Mouse (Mus musculus) G1E-ER4 (cell line): Measurements from ENCODE around the gene Tmem104. TPM values are rescaled to one million over a fixed set of nuclear protein-coding genes. Genes with fewer than 3 reads are reported as not detected.

ENCODE experiments used
- GATA1 ChIP-seq: IDR thresholded peaks from one replicate; pipeline ENCODE4 v1.8.0; 2012; ENCODE audit warnings: low read length, inconsistent platforms
- polyA plus RNA-seq: library from polyadenylated mRNA; stranded (reverse); fragments of >175 nt; gene quantifications from 2 replicates; pipeline ENCODE4 v1.2.3, GENCODE M21; 2012

Tmem104 gene
- 19.0 and 20.7 TPM in 2 replicates for polyA plus RNA-seq

- TF ChIP-seq GATA1: no peak
Observed at GRCm38 (mm10) chr11:115187224-115187639, at the start of gene Tmem104. Tmem104 (plus strand) TSS chr11:115187487.

DNA sequence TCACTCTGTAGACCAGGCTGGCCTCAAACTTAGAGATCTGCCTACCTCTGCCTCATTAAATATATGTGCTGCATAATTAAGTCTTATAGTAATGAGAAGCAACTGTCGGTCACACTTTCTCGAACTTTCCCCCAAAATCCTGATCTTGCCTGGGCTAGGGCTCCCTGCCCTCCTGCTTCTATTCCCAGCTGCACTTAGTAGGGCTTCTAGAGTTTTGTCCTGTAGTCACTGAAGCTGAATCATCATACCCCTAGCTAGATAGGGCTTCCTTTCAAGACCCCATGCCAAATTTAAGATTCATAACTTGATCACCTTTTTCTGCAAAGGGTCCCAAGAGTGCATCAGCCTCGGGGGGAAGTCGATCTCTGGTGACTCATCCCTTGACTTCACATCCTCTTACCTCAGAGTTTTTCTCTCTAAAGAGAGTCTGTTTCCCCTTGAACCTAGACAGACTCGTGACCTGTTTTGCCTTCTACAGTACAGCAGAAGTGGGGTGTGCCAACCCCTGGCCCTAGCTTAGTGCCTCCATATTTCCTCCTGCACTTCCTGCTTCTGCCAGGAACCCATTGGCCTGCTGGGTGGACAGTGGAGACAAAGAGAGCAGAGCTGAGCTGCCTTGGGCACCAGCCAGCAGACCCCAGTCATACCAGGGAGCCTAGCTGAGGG is 48.6 kb upstream of the Tmem104 start:
- no peak for TF ChIP-seq GATA1

DNA sequence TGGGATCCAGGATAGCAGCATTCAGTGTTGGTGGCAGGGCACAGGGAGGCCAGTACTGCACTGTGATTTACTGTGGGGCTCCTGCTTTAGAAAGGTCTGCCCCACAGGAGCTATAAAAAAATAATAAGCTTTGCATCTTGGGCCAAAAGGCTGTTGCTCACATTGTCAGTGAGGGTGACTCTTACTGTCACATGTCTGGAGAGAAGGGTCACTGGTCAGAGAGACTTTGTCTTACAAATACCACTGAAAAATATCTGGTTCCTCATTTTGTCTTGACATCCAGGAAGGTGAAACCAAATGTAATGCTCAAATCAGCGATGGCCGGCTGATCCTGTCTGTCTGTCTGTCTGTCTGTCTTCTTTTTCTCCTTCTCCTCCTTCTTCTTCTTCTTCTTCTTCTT is 45.3 kb upstream of the Tmem104 start:
- TF ChIP-seq GATA1: no peak

GRCm38 (mm10) chr11:115147813-115148212 is 39.5 kb upstream of the Tmem104 start:
- no peak for TF ChIP-seq GATA1

- no peak for TF ChIP-seq GATA1
Observed at GRCm38 (mm10) chr11:115150741-115151254, 36.5 kb upstream of the Tmem104 start.

- no peak for TF ChIP-seq GATA1
Observed at GRCm38 (mm10) chr11:115151755-115152429, 35.4 kb upstream of the Tmem104 start.

DNA sequence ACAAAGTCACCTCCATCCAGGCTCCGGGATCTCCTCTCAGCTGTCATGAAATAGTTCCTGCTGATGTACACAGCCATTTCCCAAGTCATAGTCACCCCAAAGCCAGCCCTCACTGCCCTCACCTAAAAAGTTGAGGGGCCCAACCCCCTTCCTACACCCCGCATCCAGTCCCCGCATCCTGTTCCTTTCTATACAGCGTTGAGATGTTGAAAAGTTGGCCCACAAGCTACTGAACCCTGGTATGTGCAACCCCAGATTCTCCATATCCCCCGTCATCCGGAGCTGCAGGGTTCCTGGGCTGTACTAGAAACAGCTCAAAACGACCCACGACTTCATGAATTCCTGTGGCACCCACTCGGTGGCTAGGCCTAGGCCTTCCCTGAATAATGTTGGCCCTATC is 34.2 kb upstream of the Tmem104 start:
- no peak for TF ChIP-seq GATA1

GRCm38 (mm10) chr11:115153699-115154292 is 33.5 kb upstream of the Tmem104 start:
- TF ChIP-seq GATA1: no peak

- no peak for TF ChIP-seq GATA1
Observed at GRCm38 (mm10) chr11:115155053-115155634, 32.1 kb upstream of the Tmem104 start.

- TF ChIP-seq GATA1: no peak
Observed at GRCm38 (mm10) chr11:115157933-115158719, 29.2 kb upstream of the Tmem104 start.

- TF ChIP-seq GATA1: no peak
Observed at GRCm38 (mm10) chr11:115160016-115160797, 27.1 kb upstream of the Tmem104 start.

DNA sequence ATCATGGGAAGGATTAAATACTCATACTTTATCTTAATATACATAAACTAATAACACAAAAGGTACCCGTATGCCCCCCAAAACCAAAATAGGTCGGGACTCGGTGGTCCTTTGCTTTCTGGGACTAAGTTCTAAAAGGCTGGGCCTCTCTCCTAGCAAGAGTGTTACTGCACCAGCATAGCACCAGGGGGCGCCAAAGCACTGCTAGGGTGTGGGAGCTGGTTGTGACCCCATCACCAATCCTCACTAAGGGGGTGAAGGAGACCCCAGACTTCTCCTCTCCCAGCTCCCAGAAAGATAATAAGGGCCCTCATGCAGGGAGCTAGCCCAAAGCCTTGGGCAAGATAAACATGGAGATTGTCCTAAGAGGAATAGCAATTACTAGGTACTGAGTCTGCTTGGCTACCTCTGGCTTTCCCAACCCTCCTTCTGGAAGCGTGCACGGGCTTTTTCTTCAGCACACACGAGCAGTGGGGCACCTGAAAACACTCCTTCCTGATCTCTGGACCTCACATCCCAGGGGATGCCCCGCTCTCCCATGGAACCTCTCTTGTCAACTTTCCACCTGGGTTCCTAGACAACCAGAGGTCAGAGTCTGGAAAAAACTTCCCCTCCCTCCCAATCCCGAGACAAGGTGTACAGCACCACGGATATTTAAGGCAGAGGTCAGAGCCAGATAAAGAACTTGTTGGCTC is 26.3 kb upstream of the Tmem104 start:
- TF ChIP-seq GATA1: no peak

DNA sequence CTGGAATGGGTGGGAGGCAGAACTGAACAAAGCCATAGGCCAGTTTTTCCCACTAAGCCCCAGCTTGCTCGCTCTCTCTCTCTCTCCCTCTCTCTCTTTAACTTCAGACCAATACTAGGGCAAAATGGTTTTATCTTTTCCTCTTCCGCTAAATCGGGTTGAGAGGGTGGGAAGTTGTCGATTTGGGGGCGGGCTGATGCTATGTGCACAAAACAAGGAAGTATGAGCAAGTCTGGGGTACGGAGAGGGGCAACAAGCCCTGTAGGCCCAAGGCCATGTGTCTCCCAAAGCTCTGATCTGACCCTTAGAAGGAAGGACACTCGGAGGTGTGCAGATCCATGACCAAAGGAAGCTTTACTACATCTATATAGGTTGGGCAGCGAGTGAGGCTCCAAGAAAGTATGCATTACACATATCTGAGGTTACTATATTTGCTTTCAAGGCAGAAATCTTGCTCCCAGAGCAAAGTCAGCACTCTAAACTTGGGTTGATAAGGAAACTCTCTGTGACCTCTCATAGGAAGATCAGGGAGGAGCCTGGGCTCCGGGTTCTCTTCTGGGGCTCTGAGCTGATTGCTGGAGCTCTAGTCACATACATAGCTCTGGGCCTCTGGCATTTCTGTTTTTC is 25.6 kb upstream of the Tmem104 start:
- TF ChIP-seq GATA1: no peak

DNA sequence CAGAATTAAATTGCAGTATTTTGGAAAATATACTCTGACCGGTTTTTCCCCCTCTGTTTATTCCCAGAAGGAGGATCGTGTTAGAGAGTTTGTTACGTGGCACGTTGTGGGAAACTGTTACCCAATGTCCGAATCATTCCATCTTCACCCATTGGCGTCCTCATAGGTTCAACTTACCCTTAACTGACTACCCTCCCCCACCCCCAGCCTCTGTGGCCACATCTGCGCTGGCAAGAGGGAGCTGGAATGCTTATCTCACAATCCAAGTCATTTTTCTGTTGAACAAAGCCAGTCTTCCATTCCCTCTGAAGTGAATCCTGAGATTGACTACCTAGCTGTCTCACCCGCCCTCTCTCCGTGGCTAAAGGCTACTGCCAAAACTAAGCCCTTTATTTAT is 25.1 kb upstream of the Tmem104 start:
- no peak for TF ChIP-seq GATA1
